Mouse (Mus musculus): ENCODE results near the gene Sf1.

DNA sequence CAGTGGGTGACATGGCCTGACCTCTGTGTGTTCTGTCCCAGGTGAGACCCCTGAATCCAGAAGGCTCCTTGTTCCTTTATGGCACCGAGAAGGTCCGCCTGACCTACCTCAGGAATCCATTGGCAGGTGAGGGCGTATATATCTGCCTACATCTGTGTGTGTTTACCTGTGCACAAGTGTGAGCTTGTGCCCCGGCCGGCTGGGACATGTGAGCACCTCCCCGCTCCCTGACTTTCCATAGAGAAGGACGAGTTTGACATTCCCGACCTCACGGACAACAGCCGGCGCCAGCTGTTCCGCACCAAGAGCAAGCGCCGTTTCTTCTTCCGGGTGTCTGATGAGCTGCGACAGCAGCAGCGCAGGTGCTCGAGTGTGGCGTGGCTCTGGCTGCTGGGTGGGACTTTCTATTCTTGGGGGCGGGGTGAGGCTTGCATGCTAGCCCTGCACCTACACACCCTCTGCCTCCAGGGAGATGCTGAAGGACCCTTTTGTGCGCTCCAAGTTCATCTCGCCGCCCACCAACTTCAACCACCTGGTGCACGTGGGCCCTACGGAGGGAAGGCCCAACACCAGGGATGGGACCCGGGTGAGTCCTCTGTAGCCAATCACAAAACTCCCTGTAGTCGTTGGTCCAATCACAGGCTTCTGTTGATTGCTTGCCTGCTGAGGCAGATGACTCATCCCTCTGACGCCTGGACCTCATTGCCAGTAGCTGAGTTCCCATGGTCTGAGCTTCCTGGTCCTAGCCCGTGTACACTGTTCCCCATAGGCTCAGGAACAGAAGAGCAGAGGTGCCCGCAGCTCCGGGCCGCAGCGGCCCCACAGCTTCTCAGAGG is 41.5 kb upstream of the Sf1 start:
- no peak for TF ChIP-seq POLR2A (IDR thresholded peaks at IDR 0.05; ENCODE audit: borderline replicate concordance, low read depth, low read length)
- no peak for TF ChIP-seq CTCF (IDR thresholded peaks at IDR 0.05; ENCODE audit: low read depth, low read length)

All from bone marrow macrophage, adult 2 months (primary cell).